Mouse (Mus musculus) cortical plate, adult 2 months (tissue): ENCODE results near the gene Pawr. TPM values are rescaled to one million over a fixed set of nuclear protein-coding genes. Genes with fewer than 3 reads are reported as not detected.
A peak's percentile ranks its signal among the peaks of the same experiment; 100 is the strongest.
"Not testable (repeated sequence)": the region's sequence is repeated elsewhere in the genome, so short reads cannot be mapped to it uniquely, and the experiment has no call there.

Experiments used
- H3K27ac ChIP-seq: fragments of 200-500 bp; 2 replicates; pipeline ENCODE4 v1.5.1; 2012; ENCODE audit warnings: low read length, control low read depth, inconsistent platforms; ENCODE audit not compliant: insufficient read depth
- H3K4me1 ChIP-seq: fragments of 200-500 bp; 2 replicates; pipeline ENCODE4 v1.6.1; 2011; ENCODE audit warnings: low read length; ENCODE audit not compliant: control insufficient read depth, insufficient read depth
- H3K4me3 ChIP-seq: fragments of 200-500 bp; 2 replicates; pipeline ENCODE4 v1.5.1; 2011; ENCODE audit warnings: mild to moderate bottlenecking, low read length, control low read depth; ENCODE audit not compliant: insufficient read depth
- CTCF ChIP-seq: fragments of 200-500 bp; IDR thresholded peaks from 2 replicates; pipeline ENCODE4 v1.5.1; 2011; ENCODE audit warnings: mild to moderate bottlenecking, control low read depth, low read length; ENCODE audit not compliant: insufficient read depth; ENCODE audit errors: extremely low read depth
- POLR2A ChIP-seq: fragments of 200-500 bp; IDR thresholded peaks from 2 replicates; pipeline ENCODE4 v1.6.1; 2011; ENCODE audit warnings: mild to moderate bottlenecking, low read length, control low read depth; ENCODE audit not compliant: insufficient read depth; ENCODE audit errors: extremely low read depth
- polyA plus RNA-seq: library from polyadenylated mRNA; depleted of rRNA; stranded (reverse); fragments of >200 nt; gene quantifications from 2 replicates; pipeline ENCODE4 v1.2.3, GENCODE M21; 2012

Pawr gene
- polyA plus RNA-seq, 1 experiment = 2.8 TPM

DNA sequence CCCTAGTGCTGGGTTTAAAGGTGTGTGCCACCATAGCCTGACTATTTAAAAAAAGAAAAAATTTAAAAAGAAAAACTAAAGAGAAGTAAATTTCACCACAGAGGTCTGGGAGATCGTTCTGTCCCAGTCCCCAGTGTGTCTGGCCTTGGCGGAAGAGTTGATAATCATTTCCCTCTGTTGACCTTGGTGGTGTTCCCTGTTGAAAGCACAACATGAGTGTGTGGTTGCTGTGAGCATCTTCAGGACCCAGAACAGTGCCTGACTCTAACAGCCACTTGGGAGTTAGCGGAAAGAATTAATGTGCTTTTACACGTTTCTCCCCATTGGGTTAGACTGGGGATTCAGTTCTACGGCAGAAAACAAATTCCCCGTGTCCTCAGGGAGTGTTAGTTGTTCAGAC, 77.1 kb downstream of the Pawr start:
- H3K4me1 ChIP-seq = no peaks in the 10 kb centered on the region
- H3K4me3 ChIP-seq = no peak overlapping the region
- H3K27ac ChIP-seq = no peak overlapping the region
- TF ChIP-seq POLR2A (no peak), CTCF (no peak)

DNA sequence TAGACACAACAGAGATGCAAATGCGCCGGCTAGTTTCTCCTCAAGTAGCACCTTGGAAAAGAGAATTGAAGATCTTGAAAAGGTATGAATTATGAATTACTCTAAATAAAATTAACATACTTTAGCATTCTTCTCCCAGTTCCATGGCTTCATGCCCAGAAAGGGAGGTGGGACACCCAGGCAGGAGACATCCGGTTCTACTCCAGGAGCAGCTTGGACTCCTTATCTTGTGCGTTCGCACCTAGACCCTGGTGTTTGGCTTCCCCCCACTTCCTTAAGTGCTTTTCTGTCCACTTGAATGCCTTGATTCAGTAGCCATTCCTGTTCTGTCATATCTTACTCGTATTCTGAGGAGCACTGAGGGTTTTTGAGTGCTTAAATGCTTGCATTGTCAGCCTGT, 77.6 kb downstream of the Pawr start:
- H3K4me3 ChIP-seq = no peak overlapping the region
- H3K27ac ChIP-seq = no peak overlapping the region
- H3K4me1 ChIP-seq = no peaks in the 10 kb centered on the region
- no peak for TF ChIP-seq CTCF
- TF ChIP-seq POLR2A = no peak

- H3K27ac ChIP-seq = no peak overlapping the region
- H3K4me3 ChIP-seq = no peak overlapping the region
- TF ChIP-seq CTCF = no peak
- TF ChIP-seq POLR2A = no peak
- H3K4me1 ChIP-seq = no peaks in the 10 kb centered on the region
Observed at GRCm38 (mm10) chr10:108414936-108415635, 83.2 kb downstream of the Pawr start.

GRCm38 (mm10) chr10:108417448-108417847, 85.5 kb downstream of the Pawr start:
- Histone ChIP-seq H3K27ac (no peak overlapping the region), H3K4me3 (no peak overlapping the region), H3K4me1 (no peaks in the 10 kb centered on the region)
- TF ChIP-seq CTCF (no peak), POLR2A (no peak)

DNA sequence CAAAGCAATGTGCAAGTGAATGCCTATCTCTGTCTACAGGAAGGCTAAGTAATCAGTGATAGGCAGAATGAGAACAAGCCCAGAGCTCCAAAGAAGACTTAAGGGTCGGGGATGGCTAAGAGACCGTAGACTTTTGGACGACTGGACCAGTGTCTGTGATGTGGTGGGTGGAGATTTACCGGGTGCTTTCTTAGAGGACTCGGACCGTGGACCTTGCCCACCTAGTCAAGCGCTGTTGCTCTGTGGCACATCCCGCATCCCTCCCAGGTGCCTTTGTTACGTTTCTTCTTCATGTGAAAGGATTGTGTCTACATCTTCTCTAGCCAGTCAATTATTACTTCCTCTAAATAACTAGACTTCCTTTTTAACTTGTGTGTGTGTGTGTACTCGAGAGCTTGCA, 98.6 kb downstream of the Pawr start:
- no peak overlapping the region for H3K4me3 ChIP-seq
- H3K27ac ChIP-seq = no peak overlapping the region
- TF ChIP-seq POLR2A = no peak
- TF ChIP-seq CTCF = no peak
- no peaks in the 10 kb centered on the region for H3K4me1 ChIP-seq

DNA sequence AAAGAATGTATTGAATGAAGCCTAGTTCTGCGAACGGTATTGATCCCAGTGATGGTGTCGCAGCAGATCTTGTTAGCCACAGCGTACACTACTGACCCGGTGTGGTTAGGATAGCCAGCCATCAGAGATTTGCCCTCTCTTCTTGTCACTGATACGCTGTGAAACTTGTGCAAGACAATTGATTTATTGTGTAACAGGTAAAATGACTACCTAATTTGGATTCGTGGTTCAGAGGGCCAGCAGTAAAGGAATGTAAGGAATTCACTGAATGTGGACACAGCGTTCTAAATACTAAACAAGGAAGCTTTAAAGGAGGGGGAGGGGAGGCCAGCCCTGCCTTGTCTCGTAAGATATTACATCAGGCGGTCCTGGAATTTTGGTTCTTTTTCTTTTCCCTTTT, 100.3 kb downstream of the Pawr start:
- no peak for TF ChIP-seq POLR2A
- Histone ChIP-seq H3K4me3 (no peak overlapping the region), H3K4me1 (no peaks in the 10 kb centered on the region), H3K27ac (no peak overlapping the region)

- no peak for TF ChIP-seq CTCF
- no peak for TF ChIP-seq POLR2A
- no peak overlapping the region for H3K4me3 ChIP-seq
- no peak overlapping the region for H3K27ac ChIP-seq
- no peaks in the 10 kb centered on the region for H3K4me1 ChIP-seq
Observed at GRCm38 (mm10) chr10:108433976-108434375, 102.1 kb downstream of the Pawr start.

- no peak overlapping the region for H3K4me3 ChIP-seq
- TF ChIP-seq POLR2A = no peak
- TF ChIP-seq CTCF = peak; percentile 79
- no peaks in the 10 kb centered on the region for H3K4me1 ChIP-seq
- no peak overlapping the region for H3K27ac ChIP-seq
Observed at GRCm38 (mm10) chr10:108435616-108436015, 103.7 kb downstream of the Pawr start.

GRCm38 (mm10) chr10:108436365-108436764, 104.4 kb downstream of the Pawr start:
- no peak overlapping the region for H3K4me3 ChIP-seq
- no peaks in the 10 kb centered on the region for H3K4me1 ChIP-seq
- no peak overlapping the region for H3K27ac ChIP-seq
- TF ChIP-seq POLR2A = no peak
- TF ChIP-seq CTCF = no peak

DNA sequence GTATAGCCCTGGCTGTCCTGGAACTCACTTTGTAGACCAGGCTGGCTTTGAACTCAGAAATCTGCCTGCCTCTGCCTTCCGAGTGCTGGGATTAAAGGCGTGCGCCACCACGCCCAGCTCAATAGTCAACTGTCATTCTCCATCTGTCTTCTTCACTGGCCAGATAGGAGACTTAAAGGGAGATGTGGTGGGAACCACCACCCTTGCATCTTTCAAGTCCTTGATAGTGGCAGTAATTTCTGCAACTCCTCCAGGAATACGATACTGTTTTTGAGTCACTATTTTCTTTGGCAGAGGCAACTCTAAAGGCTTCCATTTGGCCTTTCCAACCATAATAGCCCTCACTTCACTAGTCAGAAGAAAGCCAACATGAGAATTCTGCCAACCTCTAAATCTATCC, 108.3 kb downstream of the Pawr start:
- not testable (repeated sequence) for H3K4me3 ChIP-seq, H3K4me1 ChIP-seq, H3K27ac ChIP-seq

GRCm38 (mm10) chr10:108443931-108444876, 112.3 kb downstream of the Pawr start:
- Histone ChIP-seq H3K4me3 (no peak overlapping the region), H3K4me1 (no peaks in the 10 kb centered on the region), H3K27ac (no peak overlapping the region)
- TF ChIP-seq POLR2A (no peak), CTCF (no peak)
